Mouse (Mus musculus) ES-Bruce4 (cell line): ENCODE measurements around the gene C5ar2. TPM values are rescaled to one million over a fixed set of nuclear protein-coding genes. Genes with fewer than 3 reads are reported as not detected.
"Not testable (repeated sequence)": the region's sequence is repeated elsewhere in the genome, so short reads cannot be mapped to it uniquely, and the experiment has no call there.

Experiments
- H3K27ac ChIP-seq: 2 replicates; pipeline ENCODE4 v1.5.1; 2012; ENCODE audit warnings: low read length, inconsistent platforms; ENCODE audit not compliant: insufficient read depth
- H3K27me3 ChIP-seq: 2 replicates; pipeline ENCODE4 v1.6.1; 2012; ENCODE audit warnings: mild to moderate bottlenecking, low read length, inconsistent platforms; ENCODE audit not compliant: control insufficient read depth, poor library complexity, insufficient read depth, severe bottlenecking
- H3K36me3 ChIP-seq: 2 replicates; pipeline ENCODE4 v1.6.1; 2012; ENCODE audit warnings: inconsistent platforms, mild to moderate bottlenecking, low read length, moderate library complexity; ENCODE audit not compliant: control insufficient read depth, poor library complexity, insufficient read depth, severe bottlenecking
- H3K4me1 ChIP-seq: one replicate; pipeline ENCODE4 v1.8.1; 2011; ENCODE audit warnings: low read length; ENCODE audit not compliant: control insufficient read depth, insufficient read depth
- H3K4me3 ChIP-seq: 2 replicates; pipeline ENCODE4 v1.5.1; 2011; ENCODE audit warnings: low read depth, mild to moderate bottlenecking, low read length
- H3K9ac ChIP-seq: 2 replicates; pipeline ENCODE4 v1.6.1; 2012; ENCODE audit warnings: low read depth, mild to moderate bottlenecking, inconsistent platforms; ENCODE audit not compliant: poor library complexity, severe bottlenecking
- H3K9me3 ChIP-seq: replicated peaks from 2 replicates; pipeline ENCODE4 v1.6.1; 2012; ENCODE audit warnings: mild to moderate bottlenecking, low read length, inconsistent platforms; ENCODE audit not compliant: control insufficient read depth, poor library complexity, insufficient read depth, severe bottlenecking
- CTCF ChIP-seq: IDR thresholded peaks from one replicate; pipeline ENCODE4 v1.8.1; 2011; ENCODE audit warnings: low read depth, low read length
- EP300 ChIP-seq: IDR thresholded peaks from 2 replicates; pipeline ENCODE4 v1.6.1; 2011; ENCODE audit warnings: low read depth, low read length; ENCODE audit not compliant: insufficient read depth
- POLR2A ChIP-seq: IDR thresholded peaks from one replicate; pipeline ENCODE4 v1.8.1; 2011; ENCODE audit warnings: low read length; ENCODE audit not compliant: insufficient read depth
- polyA plus RNA-seq: library from polyadenylated mRNA; stranded (reverse); fragments of >200 nt; gene quantifications from 2 replicates; pipeline ENCODE4 v1.2.4, GENCODE M21; 2011; ENCODE audit warnings: low read depth; ENCODE audit not compliant: missing spikeins, insufficient read depth, insufficient read length

The C5ar2 gene
- polyA plus RNA-seq, 1 experiment: not detected

DNA sequence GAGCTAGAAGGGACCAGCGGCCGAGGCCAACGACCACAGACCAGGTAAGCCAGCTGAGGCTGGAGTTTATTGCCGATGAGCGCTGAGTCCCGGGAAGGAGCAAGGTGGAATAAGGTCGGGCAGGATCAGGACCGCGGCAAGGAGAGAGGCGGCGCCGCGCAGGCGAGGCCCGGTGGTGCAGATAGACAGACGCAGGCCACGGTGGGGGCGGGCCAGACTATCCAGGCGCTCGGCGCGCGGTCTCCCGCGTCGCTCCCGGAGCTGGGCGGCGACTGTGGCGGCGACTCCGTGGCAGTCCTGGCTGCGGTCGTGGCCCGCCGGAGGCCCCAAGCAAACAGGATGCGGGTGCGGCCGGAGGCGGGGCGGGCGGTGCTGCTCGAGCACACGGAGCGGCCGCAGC, 28.7 kb upstream of the C5ar2 start:
- Histone ChIP-seq H3K27me3 (no peaks in the 10 kb centered on the region), H3K9ac (peak overlapping the region; percentile 61), H3K9me3 (no peaks in the 10 kb centered on the region), H3K4me3 (peak overlapping the region; percentile 86), H3K4me1 (no peaks in the 10 kb centered on the region), H3K36me3 (0 out of 2 replicates have a peak, but pooled peaks cover 3% of the 10 kb centered on the region), H3K27ac (no peak overlapping the region)
- no peak for TF ChIP-seq EP300
- no peak for TF ChIP-seq CTCF
- TF ChIP-seq POLR2A: no peak

DNA sequence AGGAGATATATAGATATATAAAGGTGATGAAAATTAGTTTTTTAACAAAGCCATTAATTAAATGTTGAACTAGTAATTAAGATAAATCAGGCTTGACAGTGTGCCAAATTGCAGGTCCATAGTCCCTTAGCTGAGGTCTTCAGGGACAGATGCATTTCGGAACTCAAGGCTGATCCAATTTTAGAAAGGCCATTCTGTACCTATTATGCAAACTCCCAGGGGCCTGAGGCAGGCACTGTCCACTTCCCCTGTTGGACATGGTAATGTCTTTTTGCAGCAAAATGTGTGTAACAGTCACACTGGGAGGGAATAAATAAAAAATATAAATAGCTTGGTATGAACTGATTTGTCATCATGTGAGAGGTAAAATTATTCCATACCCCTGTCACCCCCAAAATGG, 27.2 kb upstream of the C5ar2 start:
- TF ChIP-seq EP300 (no peak), POLR2A (no peak), CTCF (no peak)
- H3K27me3 ChIP-seq: no peaks in the 10 kb centered on the region
- no peaks in the 10 kb centered on the region for H3K4me1 ChIP-seq
- no peak overlapping the region for H3K9ac ChIP-seq
- 0 out of 2 replicates have a peak, but pooled peaks cover 1% of the 10 kb centered on the region for H3K36me3 ChIP-seq
- no peak overlapping the region for H3K4me3 ChIP-seq
- no peak overlapping the region for H3K27ac ChIP-seq
- no peaks in the 10 kb centered on the region for H3K9me3 ChIP-seq

DNA sequence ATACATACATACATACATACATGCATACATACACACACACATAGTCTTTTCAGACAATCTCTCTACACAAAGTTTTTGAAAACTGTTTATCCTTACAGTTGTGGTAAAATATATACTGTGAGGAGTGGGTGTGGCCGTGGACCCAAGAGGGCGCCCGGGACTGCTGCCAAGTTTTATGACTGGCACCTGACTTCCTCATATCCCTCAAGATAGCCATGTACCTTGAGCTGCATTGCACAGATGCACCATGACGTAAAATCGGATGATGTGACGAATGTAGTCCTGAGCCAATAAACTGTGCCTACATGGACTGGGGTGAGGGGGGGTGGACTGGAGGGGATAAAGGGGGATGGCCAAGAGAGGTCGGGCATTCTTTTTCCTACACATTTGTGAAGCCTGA, 22.6 kb upstream of the C5ar2 start:
- H3K4me1 ChIP-seq, H3K9me3 ChIP-seq, H3K36me3 ChIP-seq, H3K27ac ChIP-seq, H3K9ac ChIP-seq, H3K27me3 ChIP-seq, H3K4me3 ChIP-seq: not testable (repeated sequence)

DNA sequence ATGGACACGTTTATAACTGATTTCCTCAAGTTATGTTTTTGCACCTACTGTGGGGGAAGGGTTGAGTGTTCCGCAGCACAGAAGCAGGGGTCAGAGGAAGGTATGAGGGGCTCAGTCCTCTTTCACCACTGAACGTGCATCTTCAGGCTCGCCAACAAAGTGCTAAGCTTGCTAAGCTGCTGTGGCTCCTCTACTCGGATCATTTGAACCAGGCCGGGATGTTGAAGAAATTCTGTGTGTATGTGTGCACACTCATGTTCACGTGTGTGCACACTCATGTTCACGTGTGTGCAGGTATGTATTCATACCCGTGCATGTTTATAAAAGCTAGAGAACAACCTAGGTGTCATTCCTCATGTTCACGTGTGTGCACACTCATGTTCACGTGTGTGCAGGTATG, 21.9 kb upstream of the C5ar2 start:
- Histone ChIP-seq H3K36me3 (no peaks in the 10 kb centered on the region), H3K27ac (no peak overlapping the region), H3K9ac (no peak overlapping the region), H3K9me3 (no peaks in the 10 kb centered on the region; the same call in none of the 2 replicates), H3K4me1 (no peaks in the 10 kb centered on the region), H3K4me3 (no peak overlapping the region), H3K27me3 (no peaks in the 10 kb centered on the region)
- no peak for TF ChIP-seq CTCF
- TF ChIP-seq POLR2A: no peak
- TF ChIP-seq EP300: no peak

DNA sequence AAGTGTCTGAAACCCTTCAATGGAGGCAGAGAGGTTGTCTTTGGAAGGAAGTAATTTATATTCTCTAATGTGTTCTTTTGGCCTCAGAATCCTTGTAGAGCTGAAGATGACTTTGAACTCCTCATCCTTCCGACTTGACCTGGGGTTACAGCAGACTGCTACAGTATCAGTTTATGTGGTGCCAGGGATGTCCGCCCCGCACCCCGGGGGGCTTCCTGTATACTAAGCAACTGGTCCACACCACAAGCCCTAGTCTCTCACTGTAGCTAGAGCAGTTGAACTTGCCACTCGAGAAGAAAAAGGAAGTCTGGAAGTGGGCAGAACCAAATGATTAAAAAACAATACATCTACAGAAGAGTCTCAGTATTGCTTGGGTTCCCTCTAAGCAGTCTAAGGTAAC, 19.9 kb upstream of the C5ar2 start:
- Histone ChIP-seq H3K9ac (no peak overlapping the region), H3K27ac (no peak overlapping the region), H3K4me3 (no peak overlapping the region), H3K4me1 (no peaks in the 10 kb centered on the region), H3K9me3 (no peaks in the 10 kb centered on the region; the same call in none of the 2 replicates), H3K27me3 (no peaks in the 10 kb centered on the region), H3K36me3 (no peaks in the 10 kb centered on the region)
- TF ChIP-seq POLR2A: no peak
- TF ChIP-seq EP300: no peak

DNA sequence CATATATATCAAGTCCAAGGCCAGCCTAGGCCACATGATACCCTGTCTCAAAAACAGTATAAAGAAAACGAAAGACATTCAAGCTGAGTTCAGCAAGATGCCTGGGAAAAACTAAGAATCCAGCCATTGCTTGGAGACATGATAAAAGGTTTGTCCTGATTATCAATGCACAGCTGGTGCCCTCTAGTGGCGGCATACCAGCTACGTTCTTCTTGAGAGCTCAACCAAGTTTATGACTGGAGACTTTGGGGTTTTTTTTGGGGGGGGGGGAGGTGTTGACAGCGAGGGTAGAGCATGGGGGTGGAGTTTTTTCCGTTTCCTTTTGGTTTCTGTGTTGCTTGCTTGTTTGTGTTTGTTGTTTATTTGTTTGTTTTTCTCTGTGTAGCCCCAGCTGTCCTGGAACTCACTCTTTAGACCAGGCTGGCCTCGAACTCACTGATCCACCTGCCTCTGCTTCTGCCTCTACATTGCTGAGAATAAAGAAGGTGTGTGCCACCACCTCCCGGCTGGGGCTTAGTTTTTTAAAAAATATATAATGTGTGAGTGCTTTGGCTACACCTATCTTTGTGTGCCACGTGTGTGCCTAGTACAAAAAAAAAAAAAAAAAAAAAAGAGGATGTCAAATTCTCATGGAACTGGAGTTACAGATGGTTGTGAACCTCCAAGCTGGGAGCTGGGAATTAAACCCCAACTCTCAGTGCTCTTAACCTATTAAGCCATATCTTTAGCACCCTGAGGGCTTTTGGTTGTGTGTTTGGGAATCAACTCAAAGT, 19.2 kb upstream of the C5ar2 start:
- Histone ChIP-seq H3K4me1 (no peaks in the 10 kb centered on the region), H3K36me3 (no peaks in the 10 kb centered on the region), H3K9me3 (no peaks in the 10 kb centered on the region; the same call in none of the 2 replicates), H3K4me3 (no peak overlapping the region), H3K27ac (no peak overlapping the region), H3K9ac (no peak overlapping the region), H3K27me3 (no peaks in the 10 kb centered on the region)
- no peak for TF ChIP-seq EP300
- peak; percentile 36 for TF ChIP-seq CTCF
